Mouse (Mus musculus): ENCODE data around the gene Msh4.

DNA sequence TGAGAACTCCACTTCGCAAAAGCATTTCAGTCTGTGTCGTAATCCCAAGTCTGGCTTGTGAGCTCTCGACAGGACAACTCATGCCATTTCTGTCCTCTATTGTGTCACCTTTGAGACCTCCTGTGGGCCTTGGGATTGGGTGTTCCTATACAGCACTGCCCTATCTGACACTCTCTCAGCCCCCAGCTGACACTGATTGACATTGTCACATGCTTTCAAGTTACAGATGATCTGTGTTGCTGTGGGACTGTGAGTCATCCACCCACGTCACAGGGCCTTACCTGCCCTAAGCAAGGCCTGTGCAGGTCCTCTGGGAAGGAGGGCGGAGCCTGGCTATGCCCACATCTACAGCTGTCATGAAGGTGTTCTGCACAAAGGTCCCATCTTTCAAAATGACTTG is 26.5 kb upstream of the Msh4 start:
- no peak for TF ChIP-seq POLR2A (IDR thresholded peaks at IDR 0.05; ENCODE audit: low read depth, low read length)
- TF ChIP-seq CTCF (IDR thresholded peaks at IDR 0.05; ENCODE audit: extremely low read depth, insufficient read depth, insufficient read length, insufficient replicate concordance), result no peak
